Mouse (Mus musculus) erythroblast, adult 5-6 weeks (primary cell): ENCODE data around the gene Fam3a. TPM values are rescaled to one million over a fixed set of nuclear protein-coding genes. Genes with fewer than 3 reads are reported as not detected.
"Not testable (repeated sequence)": the region's sequence is repeated elsewhere in the genome, so short reads cannot be mapped to it uniquely, and the experiment has no call there.

Source experiments
- ATAC-seq: replicated peaks from 2 replicates; pipeline ENCODE4 v1.8.0; 2016; ENCODE audit warnings: moderate number of reproducible peaks, mild to moderate bottlenecking, moderate TSS enrichment, inconsistent platforms; ENCODE audit not compliant: poor library complexity, low FRiP score, severe bottlenecking
- total RNA-seq, 2 experiments: library from RNA; stranded (forward) in 1 of 2; stranded (reverse) in 1 of 2; fragments of 150-400 nt in 1 of 2; fragments of 200-764, 138-1000 nt in 1 of 2; gene quantifications; 2 replicates each; pipeline versions ENCODE4 v1.2.3 to v1.2.4; 2015 to 2017; ENCODE audit warnings: low replicate concordance in 2 of 2

The Fam3a gene
- total RNA-seq (2015; ENCODE audit: low replicate concordance) (3.7 and 9.4 TPM in 2 replicates), total RNA-seq (2017; ENCODE audit: low replicate concordance) (4.0 and 8.8 TPM in 2 replicates)

- peak; percentile 100 for ATAC-seq
Measured at GRCm38 (mm10) chrX:74392535-74393443, at the start of gene Fam3a, which contains the start of gene Ikbkg. Fam3a (minus strand) TSS chrX:74393272. Ikbkg (plus strand) TSS chrX:74393290.

DNA sequence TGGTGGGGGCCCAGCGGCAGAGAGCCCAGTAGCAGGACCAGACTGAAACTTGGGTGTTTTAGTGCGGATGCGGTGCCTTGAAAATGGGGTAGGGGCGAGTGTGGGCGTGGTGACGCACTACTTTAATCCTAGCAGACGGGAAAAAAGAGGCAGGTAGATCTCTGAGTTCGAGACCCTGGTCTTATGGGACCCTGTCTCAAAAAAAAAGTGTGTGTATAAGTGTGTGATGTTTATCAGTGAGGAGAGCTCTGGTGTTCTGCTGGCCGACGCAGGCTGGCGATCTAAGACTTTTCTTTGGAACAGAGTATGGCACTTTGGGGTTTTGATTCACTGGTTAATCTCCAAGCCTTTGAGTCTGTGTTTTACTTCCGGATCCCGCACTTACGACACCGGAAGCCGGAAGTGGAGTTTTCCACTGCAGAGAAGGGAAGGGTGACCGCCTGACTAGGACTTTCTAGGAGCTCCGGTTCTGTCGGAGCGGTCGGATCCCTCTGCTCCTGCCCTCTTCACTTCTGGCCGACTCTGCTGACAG lies 36.3 kb upstream of the Fam3a start:
- ATAC-seq = peak; percentile 61

DNA sequence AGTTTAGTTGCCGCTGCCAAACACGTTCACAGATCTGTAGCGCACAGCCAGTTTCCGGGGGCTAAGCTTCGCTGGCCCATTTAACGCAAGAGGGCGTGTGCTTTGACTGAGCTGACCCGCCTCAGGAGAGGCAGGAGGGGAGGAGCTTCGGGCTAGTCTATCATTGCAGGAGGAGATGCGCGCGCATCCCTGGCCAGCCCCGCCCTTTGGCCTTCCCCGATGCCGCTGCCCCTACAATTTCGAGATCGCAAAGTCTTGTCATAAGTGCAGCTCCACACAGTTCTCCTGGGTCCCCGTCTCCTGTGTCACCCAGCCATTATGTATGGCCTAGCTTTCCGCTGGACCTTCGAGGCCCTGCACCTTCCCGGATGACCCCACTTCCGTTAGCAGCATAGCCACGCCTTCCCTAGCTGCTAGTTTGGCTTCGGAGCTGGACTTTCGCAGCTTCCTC lies 35.8 kb upstream of the Fam3a start, which contains the start of gene G6pdx:
Gene G6pdx, minus strand, starts transcription at position 369 of the 451 bp plus-strand sequence.
- peak; percentile 84 for ATAC-seq

DNA sequence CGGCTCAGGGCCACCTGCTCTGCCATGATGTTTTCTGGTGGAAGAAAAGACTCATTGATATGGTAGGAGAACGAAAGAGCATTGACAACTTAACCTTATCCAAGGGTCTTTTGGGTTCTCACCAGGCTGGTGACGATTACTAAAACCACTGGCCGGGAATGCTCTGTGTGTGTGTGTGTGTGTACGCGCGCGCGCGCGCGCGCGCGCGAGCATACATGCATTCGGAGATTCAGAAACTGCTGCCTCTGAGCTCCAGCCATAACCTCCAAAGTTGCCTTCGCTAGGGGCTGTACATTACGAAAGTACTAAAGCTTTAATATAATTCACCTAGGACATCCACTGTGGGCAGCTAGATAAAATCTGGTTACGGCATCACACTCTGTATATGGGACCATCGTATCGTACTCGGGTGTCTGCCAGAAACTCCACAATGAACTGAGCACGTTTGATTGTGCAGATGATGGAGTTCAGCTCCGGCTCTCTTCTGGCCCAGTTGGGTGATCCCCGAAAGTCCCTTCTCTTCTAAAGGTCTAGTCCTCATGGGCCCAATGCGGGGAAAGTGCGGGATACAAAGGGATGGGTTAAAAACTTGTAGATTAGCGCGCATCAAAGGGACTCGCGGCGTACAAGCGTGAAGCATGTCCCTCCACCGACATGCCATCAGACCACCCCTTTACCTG lies 35.2 kb upstream of the Fam3a start:
- peak; percentile 5; the same call in 1 of the 2 replicates for ATAC-seq

- ATAC-seq = no peak
Measured at GRCm38 (mm10) chrX:74427116-74427515, 34.0 kb upstream of the Fam3a start.

DNA sequence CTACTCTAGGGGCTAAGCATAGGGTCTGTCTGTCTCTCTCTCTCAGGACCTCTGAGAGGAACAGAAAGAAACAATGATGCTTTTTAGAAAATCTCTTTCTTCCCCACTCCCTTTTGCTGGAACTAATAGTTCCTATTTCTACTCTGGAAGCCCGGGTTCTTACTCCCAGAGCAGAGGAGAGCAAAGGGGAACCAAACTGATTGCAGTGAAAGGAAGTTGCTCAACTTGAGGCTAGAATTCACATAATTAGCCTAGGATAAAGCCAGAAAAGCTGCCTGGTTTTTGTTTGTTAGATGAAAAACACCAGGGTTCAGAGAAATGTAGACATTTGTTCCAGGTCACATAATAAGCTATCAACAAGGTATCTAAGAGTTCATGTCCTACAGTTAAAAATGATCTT lies 33.2 kb upstream of the Fam3a start:
- ATAC-seq = no peak

DNA sequence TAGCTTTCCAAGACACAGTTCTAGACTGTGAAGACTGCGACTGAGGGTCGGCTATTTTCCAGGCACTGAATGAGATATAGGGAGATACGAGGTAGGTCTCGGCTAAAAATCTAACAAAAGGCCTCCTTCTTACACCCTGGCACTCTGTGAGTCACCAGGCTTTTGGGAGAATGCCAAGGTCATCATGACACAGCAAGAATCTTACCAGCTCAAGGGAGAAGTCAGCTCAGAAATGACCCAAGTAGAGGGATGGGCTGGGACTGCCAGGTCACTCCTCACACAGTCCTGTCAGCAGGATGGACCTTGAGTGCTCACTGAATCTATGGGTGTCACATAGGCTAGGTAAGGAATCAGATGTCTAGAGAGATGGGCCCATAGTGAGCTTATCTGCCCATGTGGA lies 32.1 kb upstream of the Fam3a start:
- peak; percentile 60 for ATAC-seq

DNA sequence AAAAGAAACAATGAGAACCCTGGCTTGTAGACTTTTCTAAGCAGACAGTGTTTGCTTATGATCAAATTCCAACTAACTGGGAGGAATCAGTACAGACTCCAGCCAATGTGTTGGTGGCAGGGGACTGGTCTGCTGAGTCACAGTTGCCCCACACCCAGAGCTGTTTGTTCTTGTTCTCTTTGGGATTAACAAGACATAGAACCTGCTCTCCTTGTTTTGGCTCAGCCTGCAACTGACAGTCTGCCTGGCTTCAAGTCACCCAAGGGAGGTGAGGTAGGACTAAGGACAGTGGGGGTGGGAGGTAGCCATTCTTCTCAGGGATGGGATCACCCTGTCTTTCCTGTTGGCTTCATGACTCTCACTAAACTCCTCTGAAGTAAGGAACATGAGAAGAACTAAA lies 31.4 kb upstream of the Fam3a start:
- ATAC-seq = no peak

DNA sequence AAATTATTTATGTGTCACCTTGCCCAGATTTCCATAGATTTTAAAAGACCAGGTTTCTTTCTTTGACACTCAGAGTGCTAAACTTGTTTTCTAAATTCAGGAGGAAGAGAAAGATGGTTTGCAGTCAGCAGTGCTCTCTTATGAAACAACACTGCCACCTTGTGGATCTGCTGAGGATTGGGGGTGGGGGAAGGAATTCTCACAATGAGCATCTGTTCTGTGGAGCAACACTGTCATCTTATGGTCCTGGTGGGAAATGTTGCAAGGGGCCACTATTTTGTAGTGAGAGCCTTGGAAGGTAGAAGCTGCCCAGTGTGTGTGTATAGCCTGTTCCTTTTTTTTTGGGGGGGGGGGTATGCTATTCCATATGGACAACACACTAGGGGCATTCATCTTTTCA lies 20.3 kb upstream of the Fam3a start:
- peak; percentile 90 for ATAC-seq

GRCm38 (mm10) chrX:74408340-74408739 lies 15.3 kb upstream of the Fam3a start:
- no peak for ATAC-seq

DNA sequence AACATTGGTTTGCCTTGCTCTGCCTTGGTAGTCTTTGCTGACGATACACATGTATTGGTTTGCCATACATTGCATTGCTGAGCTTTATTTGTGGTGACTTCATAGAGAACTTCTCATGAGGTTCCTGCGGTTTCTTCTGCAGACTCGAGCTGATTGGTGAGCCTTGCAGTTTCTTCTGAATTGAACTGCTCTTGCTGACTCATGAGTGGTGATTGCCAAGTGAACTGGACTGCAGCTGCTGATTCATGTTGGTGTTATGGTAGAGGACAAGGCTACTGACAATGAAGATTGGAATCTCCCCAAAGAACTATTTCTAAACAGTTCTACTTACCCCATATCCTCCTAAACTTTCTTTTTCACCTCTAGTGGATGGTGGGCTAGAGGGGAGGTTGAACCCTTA lies 7.1 kb upstream of the Fam3a start:
- no peak for ATAC-seq

DNA sequence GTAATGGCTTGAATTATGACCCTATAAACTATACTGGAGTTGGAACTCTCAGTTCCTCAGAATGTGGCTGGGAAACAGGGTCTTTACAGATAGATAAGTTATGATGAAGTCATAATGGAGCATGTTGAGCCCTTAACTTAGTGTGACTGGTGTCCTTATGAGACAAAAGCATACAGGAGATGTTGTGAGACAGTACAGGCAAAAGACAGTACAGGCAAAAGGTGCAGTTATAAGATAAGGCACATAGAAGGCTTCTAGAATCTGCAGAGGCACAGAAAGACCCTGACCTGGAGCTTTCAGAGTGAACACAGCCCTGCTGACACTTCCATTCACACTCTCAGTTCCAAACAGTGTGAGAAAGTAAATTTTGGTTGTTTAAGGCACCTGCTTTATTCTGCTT lies 4.9 kb downstream of the Fam3a start:
- ATAC-seq = no peak

- ATAC-seq = peak; percentile 65
Measured at GRCm38 (mm10) chrX:74384451-74384850, 8.6 kb downstream of the Fam3a start.

DNA sequence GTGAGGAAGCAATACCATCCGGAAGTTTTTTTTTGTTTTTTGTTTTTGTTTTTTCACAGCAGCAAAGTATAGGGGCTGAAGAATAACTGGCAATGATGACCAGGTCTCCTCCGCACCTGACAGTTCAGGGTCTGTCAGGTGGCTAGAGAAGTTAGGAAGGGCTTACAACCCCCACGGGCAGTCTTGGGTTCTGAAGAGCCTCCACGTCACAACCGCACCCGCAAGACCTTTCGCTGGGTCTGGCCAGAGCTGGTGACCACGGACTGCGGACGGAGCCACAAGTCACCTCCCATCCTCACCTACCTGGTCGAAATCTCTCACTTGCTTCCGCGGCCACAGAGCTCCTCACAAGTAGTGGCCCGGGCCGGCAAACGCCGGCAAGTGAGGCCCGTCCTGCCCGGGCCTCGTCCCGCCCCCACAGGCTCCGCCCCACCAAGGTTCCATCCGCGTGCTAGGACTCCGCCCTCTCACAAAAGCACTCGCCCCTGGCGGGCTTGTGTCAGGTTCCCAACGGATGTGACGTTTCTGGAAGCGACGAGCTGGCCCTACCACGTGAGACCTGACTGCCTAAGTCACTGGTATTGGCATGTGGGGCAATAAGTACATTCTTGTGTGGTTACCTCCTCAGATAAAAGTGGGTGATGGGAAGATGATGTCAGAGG lies 20.1 kb downstream of the Fam3a start, which contains the start of the genes Ubl4a and Slc10a3:
Gene Ubl4a, minus strand, starts transcription at position 331 of the 662 bp plus-strand sequence.
Gene Slc10a3, minus strand, starts transcription at position 462 of the 662 bp plus-strand sequence.
- ATAC-seq = peak; percentile 96

DNA sequence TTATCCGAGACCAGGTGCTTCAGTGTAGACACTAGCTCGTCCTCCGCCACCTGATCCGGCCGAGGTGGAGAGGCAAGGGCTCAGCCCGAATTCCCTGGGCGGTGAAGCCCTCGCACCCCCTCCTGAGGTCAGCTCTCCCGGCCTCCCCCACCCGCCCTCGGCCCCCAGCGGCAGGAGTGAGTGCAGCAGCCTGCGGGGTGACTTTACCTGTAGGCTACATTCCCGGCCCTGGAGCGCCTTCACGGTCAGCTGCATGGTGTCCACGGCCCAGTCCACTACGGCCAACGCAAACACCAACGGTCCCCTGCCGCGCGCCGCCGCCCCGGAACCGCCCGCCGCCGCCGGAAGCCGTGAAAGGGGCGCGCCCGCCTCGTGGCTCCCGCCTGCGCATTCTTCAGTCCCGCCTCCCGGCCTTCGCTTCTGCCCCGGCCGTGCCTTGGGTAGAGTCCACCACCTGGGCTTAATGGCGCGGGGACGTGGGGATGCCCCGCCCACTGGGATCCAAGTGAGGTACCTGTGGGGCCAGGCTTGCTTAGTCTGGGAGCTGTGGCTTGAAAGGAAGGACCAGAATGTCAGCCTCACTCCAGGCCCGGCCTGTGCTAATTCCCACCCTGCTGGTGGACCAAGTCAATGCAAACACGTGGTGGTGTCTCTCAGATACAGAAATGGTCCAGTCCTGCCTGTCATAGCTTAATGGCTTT lies 24.7 kb downstream of the Fam3a start:
- peak; percentile 70 for ATAC-seq

DNA sequence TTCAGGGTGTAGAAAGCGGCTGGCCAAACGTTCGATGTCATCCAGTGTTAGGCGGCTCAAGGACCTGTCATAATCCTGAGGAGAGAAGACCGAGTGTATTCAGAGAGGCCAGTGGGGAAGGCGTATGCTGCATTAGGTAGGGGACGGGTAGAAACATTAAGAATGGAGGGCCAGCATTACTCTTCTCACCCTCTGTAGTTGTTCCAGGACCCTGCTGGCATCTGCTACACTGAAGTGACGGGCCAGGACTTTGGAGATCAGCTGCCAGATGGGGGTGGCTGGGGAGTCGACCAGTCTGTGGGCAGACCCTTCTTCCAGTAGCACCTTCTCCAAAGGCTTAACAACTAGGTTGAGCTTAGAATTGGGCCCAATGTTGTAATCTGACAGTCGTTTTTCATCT lies 25.6 kb downstream of the Fam3a start:
- ATAC-seq = no peak; the same call in 1 of the 2 replicates

DNA sequence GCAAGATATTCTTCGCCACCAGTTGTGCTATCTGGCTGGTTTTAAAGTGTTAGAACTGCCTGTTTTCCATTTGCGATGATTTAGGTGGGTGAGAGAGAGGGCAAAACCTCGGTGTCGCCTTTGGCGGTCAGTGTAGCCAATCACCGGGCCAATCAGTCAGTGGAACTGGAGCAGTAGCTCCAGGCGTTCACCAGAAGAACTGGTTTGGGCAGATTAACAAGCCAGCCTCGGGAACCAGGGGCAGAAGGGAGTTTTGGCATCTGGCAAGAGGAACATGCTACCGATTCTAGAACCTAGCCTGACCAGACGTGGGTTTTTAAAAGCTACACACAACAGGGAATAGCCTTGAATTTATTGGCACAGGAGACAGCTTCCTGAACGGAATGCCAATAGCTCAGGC lies 33.9 kb downstream of the Fam3a start:
- no peak for ATAC-seq

- not testable (repeated sequence) for ATAC-seq
Measured at GRCm38 (mm10) chrX:74357069-74357468, 36.0 kb downstream of the Fam3a start.

DNA sequence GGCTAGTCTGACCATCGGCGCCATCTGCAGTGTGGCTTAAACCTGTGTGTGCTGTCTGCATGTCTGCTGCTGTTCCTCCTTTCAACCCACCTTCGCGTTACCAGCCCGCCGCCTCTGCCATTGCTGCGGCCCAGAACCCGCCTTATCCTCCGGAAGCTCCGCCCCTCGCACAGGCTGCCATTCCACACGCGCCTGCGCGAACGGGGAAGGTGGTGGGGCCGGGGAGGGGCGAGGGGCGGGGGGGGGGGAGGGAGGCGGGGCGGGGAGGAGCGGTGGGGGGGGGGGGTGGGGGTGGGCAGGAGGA lies 39.7 kb downstream of the Fam3a start, which contains the start of gene Lage3:
Gene Lage3, minus strand, starts transcription at position 152 of the 304 bp plus-strand sequence.
- peak; percentile 99 for ATAC-seq
